Mouse (Mus musculus) cerebellum, adult 2 months (tissue): ENCODE data around the gene Gprc5d.

ENCODE experiments used
- CTCF ChIP-seq: fragments of 200-500 bp; IDR thresholded peaks from 2 replicates; pipeline ENCODE4 v1.5.1; 2011; ENCODE audit warnings: low read depth, mild to moderate bottlenecking, control low read depth, low read length, moderate library complexity, borderline replicate concordance; ENCODE audit not compliant: insufficient read depth
- POLR2A ChIP-seq: fragments of 200-500 bp; IDR thresholded peaks from 2 replicates; pipeline ENCODE4 v1.6.1; 2011; ENCODE audit warnings: low read length, control low read depth, borderline replicate concordance; ENCODE audit not compliant: insufficient read depth

GRCm38 (mm10) chr6:135070347-135070746 is 47.7 kb downstream of the Gprc5d start:
- no peak for TF ChIP-seq CTCF
- TF ChIP-seq POLR2A: no peak
